Mouse (Mus musculus): ENCODE results near the gene Setd6.

Setd6 gene

GRCm38 (mm10) chr8:95711029-95711428, 4.7 kb upstream of the Setd6 start:
- DNase-seq (ENCODE audit: low spot score): no peak

GRCm38 (mm10) chr8:95712395-95712794, 3.3 kb upstream of the Setd6 start:
- no peak for DNase-seq (ENCODE audit: low spot score)

- DNase-seq (ENCODE audit: low spot score): peak; percentile 57
Observed at GRCm38 (mm10) chr8:95713100-95714010, 2.3 kb upstream of the Setd6 start.

GRCm38 (mm10) chr8:95714367-95714766, 1.3 kb upstream of the Setd6 start:
- DNase-seq (ENCODE audit: low spot score): no peak

- no peak for DNase-seq (ENCODE audit: low spot score)
Observed at GRCm38 (mm10) chr8:95714837-95715413, 756 bp upstream of the Setd6 start.

- no peak for DNase-seq (ENCODE audit: low spot score)
Observed at GRCm38 (mm10) chr8:95716546-95717335, 1.1 kb downstream of the Setd6 start.

GRCm38 (mm10) chr8:95727625-95728024, 11.9 kb downstream of the Setd6 start:
- no peak for DNase-seq (ENCODE audit: low spot score)

GRCm38 (mm10) chr8:95738596-95738995, 22.9 kb downstream of the Setd6 start:
- DNase-seq (ENCODE audit: low spot score): no peak

- DNase-seq (ENCODE audit: low spot score): no peak
Observed at GRCm38 (mm10) chr8:95741732-95742131, 26.1 kb downstream of the Setd6 start.

GRCm38 (mm10) chr8:95748028-95748427, 32.3 kb downstream of the Setd6 start:
- no peak for DNase-seq (ENCODE audit: low spot score)

GRCm38 (mm10) chr8:95751924-95752323, 36.2 kb downstream of the Setd6 start:
- DNase-seq (ENCODE audit: low spot score): no peak

GRCm38 (mm10) chr8:95760323-95760722, 44.6 kb downstream of the Setd6 start:
- no peak for DNase-seq (ENCODE audit: low spot score)

GRCm38 (mm10) chr8:95764133-95764532, 48.5 kb downstream of the Setd6 start:
- DNase-seq (ENCODE audit: low spot score): no peak

Data from ovary, postnatal 14 days (tissue).